Mouse (Mus musculus): ENCODE measurements around the gene Pcbp2.

The Pcbp2 gene

DNA sequence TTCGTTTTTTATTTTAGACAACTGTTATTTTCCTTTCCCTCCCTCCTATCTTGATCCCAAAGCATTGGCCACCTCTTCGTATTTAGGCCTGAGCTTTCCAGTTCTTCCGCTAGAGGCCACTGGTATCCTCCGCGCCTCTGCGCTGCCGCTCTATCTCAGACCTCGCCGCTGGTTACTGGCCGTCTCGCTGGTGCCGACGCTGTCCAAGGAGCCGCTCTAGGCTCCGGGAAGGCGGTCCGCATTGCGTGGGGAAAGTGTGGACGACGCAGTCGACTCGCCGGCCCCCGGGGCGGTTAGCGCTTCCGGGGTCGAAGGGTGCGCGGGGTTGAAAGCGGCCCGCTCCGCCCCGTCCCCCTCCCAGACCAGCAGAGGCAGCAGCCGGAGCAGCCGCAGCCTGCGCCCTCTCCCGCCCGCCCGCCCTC is at the start of gene Pcbp2:
Pcbp2 (plus strand) TSS at position 357 of the 422 bp plus-strand sequence.
- peak; percentile 95 to 96 for DNase-seq (ENCODE audit: low spot score in 2 of 2)

- no peak for DNase-seq (ENCODE audit: low spot score in 2 of 2)
Measured at GRCm38 (mm10) chr15:102420986-102421385, 49.4 kb upstream of the Pcbp2 start.

DNA sequence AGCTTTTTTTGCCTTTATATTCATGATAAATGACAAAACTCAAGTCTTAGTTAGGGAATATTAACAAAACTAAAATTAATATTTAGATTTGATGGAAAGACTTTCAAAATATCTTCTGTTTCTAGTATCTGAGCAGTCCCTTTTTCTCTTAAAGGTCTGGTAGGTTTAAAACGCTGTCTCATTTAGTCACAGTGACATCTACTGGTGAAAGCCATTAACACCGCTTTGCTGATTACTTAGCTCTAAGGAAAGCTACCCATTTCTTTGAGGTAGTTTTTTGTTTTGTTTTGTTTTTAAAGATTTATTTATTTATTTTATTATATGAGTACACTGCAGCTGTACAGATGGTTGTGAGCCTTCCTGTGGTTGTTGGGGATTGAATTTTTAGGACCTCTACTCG is 48.9 kb upstream of the Pcbp2 start:
- DNase-seq (ENCODE audit: low spot score in 2 of 2) = peak in 1 of 2 experiments; percentile 42

DNA sequence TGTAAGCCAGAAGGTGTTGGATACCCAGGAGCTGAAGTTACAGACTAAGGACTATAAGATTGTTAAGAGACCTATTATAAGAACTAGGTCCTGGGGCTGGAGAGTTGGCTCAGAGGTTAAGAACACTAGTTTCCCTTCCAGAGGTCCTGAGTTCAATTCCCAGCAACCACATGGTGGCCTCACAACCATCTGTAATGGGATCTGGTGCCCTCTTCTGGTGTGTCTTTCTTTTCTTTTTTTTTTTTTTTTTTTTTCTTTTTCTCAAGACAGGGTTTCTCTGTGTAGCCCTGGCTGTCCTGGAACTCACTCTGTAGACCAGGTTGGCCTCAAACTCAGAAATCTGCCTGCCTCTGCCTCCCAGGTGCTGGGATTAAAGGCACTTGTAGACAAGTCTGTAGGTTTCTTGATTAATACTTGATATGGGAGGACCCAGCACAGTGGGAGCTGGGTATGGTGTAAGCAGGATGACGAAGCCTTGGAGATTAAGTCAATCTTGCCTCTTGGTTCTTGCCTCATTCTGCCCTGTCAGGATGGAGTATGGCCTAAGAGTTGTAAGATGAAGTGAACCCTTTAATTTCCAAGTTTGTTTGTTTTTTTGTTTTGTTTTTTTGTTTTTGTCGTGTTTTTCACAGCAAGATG is 46.6 kb upstream of the Pcbp2 start:
- DNase-seq (ENCODE audit: low spot score in 2 of 2) = no peak

GRCm38 (mm10) chr15:102424657-102425056 is 45.7 kb upstream of the Pcbp2 start:
- DNase-seq (ENCODE audit: low spot score in 2 of 2) = no peak

DNA sequence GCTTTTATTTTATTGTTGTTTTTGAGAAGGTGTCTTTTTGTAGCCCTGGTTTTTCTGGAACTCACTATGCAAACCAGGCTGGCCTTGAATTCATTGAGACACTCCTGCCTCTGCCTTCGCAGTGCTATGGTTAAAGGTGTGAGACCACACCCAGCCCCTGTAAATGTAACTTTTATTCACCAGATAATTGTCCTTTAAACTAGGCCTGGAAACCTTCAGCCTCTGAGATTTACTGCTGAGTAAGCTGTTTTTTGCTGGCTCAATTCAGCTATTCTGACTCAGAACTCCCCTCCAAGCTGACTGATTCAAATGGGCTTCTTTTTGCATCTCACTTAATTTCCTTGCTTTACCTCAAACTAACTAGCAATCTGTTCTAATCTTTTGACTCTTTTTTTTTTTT is 43.4 kb upstream of the Pcbp2 start:
- DNase-seq (ENCODE audit: low spot score in 2 of 2) = no peak

DNA sequence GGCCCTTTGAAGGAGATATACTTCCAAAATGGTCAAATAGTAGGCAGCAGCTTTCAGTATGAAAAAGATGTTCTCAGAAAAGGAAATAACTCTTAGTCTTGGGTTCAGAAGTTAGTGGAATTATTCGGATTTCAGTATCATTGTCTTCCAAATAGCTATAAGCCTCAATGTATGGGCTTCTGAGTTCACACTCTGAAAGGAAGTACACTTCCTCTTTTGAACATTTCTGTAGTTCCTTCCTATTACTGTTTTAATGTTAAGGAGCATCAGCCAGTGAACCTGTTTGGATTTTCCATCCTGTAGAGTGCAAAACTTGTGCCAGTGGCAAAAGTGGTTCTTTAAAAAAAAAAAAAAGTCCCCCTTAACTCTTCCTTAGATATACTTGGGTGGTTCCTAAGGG is 38.3 kb upstream of the Pcbp2 start:
- DNase-seq (ENCODE audit: low spot score in 2 of 2) = no peak

- no peak for DNase-seq (ENCODE audit: low spot score in 2 of 2)
Measured at GRCm38 (mm10) chr15:102433173-102433572, 37.2 kb upstream of the Pcbp2 start.

- peak; percentile 79 to 91 for DNase-seq (ENCODE audit: low spot score in 2 of 2)
Measured at GRCm38 (mm10) chr15:102442490-102442889, 27.8 kb upstream of the Pcbp2 start.

GRCm38 (mm10) chr15:102445146-102445545 is 25.2 kb upstream of the Pcbp2 start, which contains the start of gene Amhr2:
Gene Amhr2 (plus strand): TSS chr15:102445367.
- no peak for DNase-seq (ENCODE audit: low spot score in 2 of 2)

GRCm38 (mm10) chr15:102446448-102446847 is 23.9 kb upstream of the Pcbp2 start:
- DNase-seq (ENCODE audit: low spot score in 2 of 2) = no peak

GRCm38 (mm10) chr15:102449366-102449765 is 21.0 kb upstream of the Pcbp2 start:
- DNase-seq (ENCODE audit: low spot score in 2 of 2) = no peak

GRCm38 (mm10) chr15:102450928-102451327 is 19.4 kb upstream of the Pcbp2 start:
- no peak for DNase-seq (ENCODE audit: low spot score in 2 of 2)

DNA sequence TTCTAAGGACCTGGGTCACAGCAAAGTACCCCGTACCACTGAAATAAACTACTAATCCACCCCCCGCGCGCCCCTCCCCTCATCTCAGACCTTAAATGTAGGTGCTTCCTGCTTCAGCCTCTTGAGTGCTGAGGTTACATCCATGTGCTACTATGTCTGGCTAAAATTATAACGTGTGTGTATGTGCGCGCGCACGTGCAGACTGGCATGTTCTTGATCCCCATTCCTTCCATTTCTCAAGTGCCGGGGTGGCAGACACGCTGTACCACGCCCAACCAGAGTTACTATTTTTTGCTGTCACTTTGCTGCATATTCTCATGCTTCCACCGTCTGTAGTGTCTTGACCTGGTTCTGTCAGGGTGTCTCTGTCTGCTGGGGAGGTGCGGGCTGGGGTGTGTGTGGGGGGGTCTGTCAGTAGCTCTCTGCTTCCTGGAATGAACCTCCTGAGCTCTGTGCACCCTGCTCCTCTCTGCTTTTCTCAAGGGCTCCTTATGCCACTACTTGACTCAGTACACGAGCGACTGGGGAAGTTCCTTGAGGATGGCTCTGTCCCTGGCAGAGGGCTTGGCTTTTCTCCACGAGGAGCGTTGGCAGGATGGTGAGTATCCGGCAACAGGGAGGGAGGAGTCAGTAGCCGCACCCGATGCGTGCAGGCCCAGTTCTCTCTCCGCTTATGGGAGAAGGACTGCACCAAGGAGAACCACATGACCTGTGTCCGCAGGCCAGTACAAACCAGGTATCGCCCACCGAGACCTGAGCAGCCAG is 18.5 kb upstream of the Pcbp2 start:
- no peak for DNase-seq (ENCODE audit: low spot score in 2 of 2)

DNA sequence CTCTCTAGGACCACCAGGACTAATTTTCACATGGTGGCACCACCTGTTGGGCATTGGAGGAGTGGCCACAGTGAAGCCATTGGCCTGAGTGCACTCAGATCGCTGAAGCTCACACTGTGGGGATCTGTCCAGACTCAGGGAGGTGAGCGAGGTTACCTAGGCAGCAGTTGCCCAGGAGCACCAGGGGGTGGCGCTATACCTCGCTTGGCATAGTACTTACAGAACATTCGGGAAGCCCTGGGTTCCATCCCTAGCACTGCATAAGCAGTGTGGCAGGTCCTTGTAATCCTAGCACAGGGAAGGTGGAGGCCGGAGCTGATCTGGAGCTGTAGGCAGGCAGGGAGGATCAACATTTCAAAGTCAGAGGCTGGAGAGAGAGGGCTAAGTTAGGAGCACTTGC is 14.3 kb upstream of the Pcbp2 start:
- DNase-seq (ENCODE audit: low spot score in 2 of 2) = peak in 1 of 2 experiments; percentile 41

- peak in 1 of 2 experiments; percentile 17 for DNase-seq (ENCODE audit: low spot score in 2 of 2)
Measured at GRCm38 (mm10) chr15:102458050-102458736, 12.1 kb upstream of the Pcbp2 start.

- DNase-seq (ENCODE audit: low spot score in 2 of 2) = peak; percentile 91 to 92
Measured at GRCm38 (mm10) chr15:102458904-102459317, 11.4 kb upstream of the Pcbp2 start, which contains the start of gene Prr13. Gene Prr13 (plus strand): TSS chr15:102459028.

DNA sequence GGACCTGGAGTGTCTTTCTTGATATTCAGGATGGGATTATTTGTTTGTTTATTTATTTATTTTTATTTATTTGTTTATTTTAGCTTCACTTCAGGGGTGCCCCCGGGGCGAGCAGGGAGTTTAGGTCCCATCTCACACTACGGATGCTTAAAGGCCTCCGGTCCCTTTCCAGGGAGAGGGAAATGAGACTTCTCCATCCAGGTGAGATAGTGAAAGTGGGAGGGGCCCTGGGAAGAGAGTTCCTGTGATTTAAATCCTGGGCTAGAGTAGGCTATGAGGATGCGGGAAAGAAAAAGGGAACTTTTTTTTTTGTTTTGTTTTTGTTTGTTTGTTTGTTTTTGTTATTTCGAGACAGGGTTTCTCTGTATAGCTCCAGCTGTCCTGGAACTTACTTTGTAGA is 11.0 kb upstream of the Pcbp2 start:
- DNase-seq (ENCODE audit: low spot score in 2 of 2) = no peak

DNA sequence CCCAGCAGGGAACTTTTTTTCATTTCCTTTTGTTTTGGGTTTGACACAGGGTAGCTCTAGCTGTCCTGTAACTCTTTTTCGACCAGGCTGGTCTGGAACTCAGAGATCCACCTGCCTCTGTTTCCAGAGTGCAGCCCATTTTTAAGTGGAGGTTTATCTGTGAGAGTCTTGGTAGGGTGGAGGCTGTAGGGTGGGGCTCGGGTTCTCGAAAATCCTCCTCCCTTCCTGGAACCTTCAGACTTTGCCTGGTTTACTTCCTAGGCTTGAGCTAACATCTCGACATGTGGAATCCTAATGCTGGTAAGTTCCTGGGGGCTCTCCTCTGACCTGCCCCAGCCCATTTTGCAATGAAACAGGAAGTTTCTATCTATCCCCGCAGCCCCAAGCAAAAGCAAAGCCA is 10.5 kb upstream of the Pcbp2 start:
- peak in 1 of 2 experiments; percentile 43 for DNase-seq (ENCODE audit: low spot score in 2 of 2)

GRCm38 (mm10) chr15:102460409-102460808 is 9.9 kb upstream of the Pcbp2 start:
- DNase-seq (ENCODE audit: low spot score in 2 of 2) = no peak

- DNase-seq (ENCODE audit: low spot score in 2 of 2) = no peak
Measured at GRCm38 (mm10) chr15:102460971-102461370, 9.4 kb upstream of the Pcbp2 start.

- no peak for DNase-seq (ENCODE audit: low spot score in 2 of 2)
Measured at GRCm38 (mm10) chr15:102461430-102462075, 8.8 kb upstream of the Pcbp2 start.

Measured in spleen, postnatal 4 days (tissue).